Mouse (Mus musculus) ovary, postnatal 14 days (tissue): Measurements from ENCODE around the gene Sbf2.
A peak's percentile ranks its signal among the peaks of the same experiment; 100 is the strongest.
"Not testable (repeated sequence)": the region's sequence is repeated elsewhere in the genome, so short reads cannot be mapped to it uniquely, and the experiment has no call there.

ENCODE experiments used
- DNase-seq: peaks from one replicate; pipeline ENCODE4 v3.0.0; 2022; ENCODE audit warnings: low spot score

Gene Sbf2

GRCm38 (mm10) chr7:110629892-110630666 lies 15.4 kb upstream of the Sbf2 start:
- peak; percentile 83 for DNase-seq

GRCm38 (mm10) chr7:110628611-110629354 lies 14.1 kb upstream of the Sbf2 start:
- no peak for DNase-seq

GRCm38 (mm10) chr7:110628273-110628600 lies 13.5 kb upstream of the Sbf2 start:
- DNase-seq, result no peak

GRCm38 (mm10) chr7:110627486-110628272 lies 13.0 kb upstream of the Sbf2 start, which contains the start of gene Adm:
Gene Adm (plus strand): TSS chr7:110627661.
- peak; percentile 70 for DNase-seq

- DNase-seq, result no peak
Measured at GRCm38 (mm10) chr7:110627099-110627482, 12.4 kb upstream of the Sbf2 start.

GRCm38 (mm10) chr7:110626186-110627098 lies 11.7 kb upstream of the Sbf2 start:
- DNase-seq, result no peak

GRCm38 (mm10) chr7:110625489-110625888 lies 10.8 kb upstream of the Sbf2 start:
- DNase-seq, result no peak

- no peak for DNase-seq
Measured at GRCm38 (mm10) chr7:110624961-110625360, 10.2 kb upstream of the Sbf2 start.

GRCm38 (mm10) chr7:110624067-110624466 lies 9.3 kb upstream of the Sbf2 start:
- DNase-seq, result no peak

- no peak for DNase-seq
Measured at GRCm38 (mm10) chr7:110619086-110619611, 4.4 kb upstream of the Sbf2 start.

- DNase-seq, result no peak
Measured at GRCm38 (mm10) chr7:110615792-110616191, 1.1 kb upstream of the Sbf2 start.

- peak; percentile 58 for DNase-seq
Measured at GRCm38 (mm10) chr7:110615151-110615631, 469 bp upstream of the Sbf2 start.

- no peak for DNase-seq
Measured at GRCm38 (mm10) chr7:110613381-110614132, 1.2 kb downstream of the Sbf2 start.

- DNase-seq, result no peak
Measured at GRCm38 (mm10) chr7:110606906-110607305, 7.8 kb downstream of the Sbf2 start.

GRCm38 (mm10) chr7:110605476-110605875 lies 9.2 kb downstream of the Sbf2 start:
- no peak for DNase-seq

- no peak for DNase-seq
Measured at GRCm38 (mm10) chr7:110597141-110597540, 17.6 kb downstream of the Sbf2 start.

GRCm38 (mm10) chr7:110593991-110594390 lies 20.7 kb downstream of the Sbf2 start:
- DNase-seq, result not testable (repeated sequence)

- DNase-seq, result no peak
Measured at GRCm38 (mm10) chr7:110587721-110588120, 27.0 kb downstream of the Sbf2 start.

- no peak for DNase-seq
Measured at GRCm38 (mm10) chr7:110585250-110585649, 29.5 kb downstream of the Sbf2 start.

GRCm38 (mm10) chr7:110584159-110584558 lies 30.6 kb downstream of the Sbf2 start:
- DNase-seq, result no peak
